Mouse (Mus musculus) embryonic facial prominence, embryonic 14.5 days (tissue): ENCODE data around the gene Cdkl4. TPM values are rescaled to one million over a fixed set of nuclear protein-coding genes. Genes with fewer than 3 reads are reported as not detected.

ENCODE experiments used
- ATAC-seq: fragments of 200-750 bp; cut with Nextera tagmentation; 2 replicates; pipeline ENCODE4 v1.8.0; 2017; ENCODE audit warnings: low read depth, moderate number of reproducible peaks, moderate TSS enrichment
- DNase-seq: peaks from one replicate; pipeline ENCODE4 v3.0.0-alpha.2; 2015; ENCODE audit warnings: low spot score
- H3K27ac ChIP-seq: fragments of 300-500 bp; sonication (generic); replicated peaks from 2 replicates; pipeline ENCODE4 v1.5.1; 2014; ENCODE audit warnings: low read depth, mild to moderate bottlenecking, low read length, moderate library complexity
- H3K27me3 ChIP-seq: fragments of 300-500 bp; sonication (generic); replicated peaks from 2 replicates; pipeline ENCODE4 v1.6.1; 2014; ENCODE audit warnings: low read length; ENCODE audit not compliant: control insufficient read depth, insufficient read depth
- H3K36me3 ChIP-seq: fragments of 300-500 bp; sonication (generic); 2 replicates; pipeline ENCODE4 v1.6.1; 2014; ENCODE audit warnings: low read length, mixed read lengths; ENCODE audit not compliant: control insufficient read depth, insufficient read depth
- H3K4me1 ChIP-seq: fragments of 300-500 bp; sonication (generic); 2 replicates; pipeline ENCODE4 v1.6.1; 2014; ENCODE audit warnings: antibody characterized with exemption, low read length; ENCODE audit not compliant: control insufficient read depth, insufficient read depth
- H3K4me2 ChIP-seq: fragments of 300-500 bp; sonication (generic); 2 replicates; pipeline ENCODE4 v1.6.1; 2014; ENCODE audit warnings: low read depth, mild to moderate bottlenecking, low read length, moderate library complexity, mixed read lengths
- H3K4me3 ChIP-seq: fragments of 300-500 bp; sonication (generic); 2 replicates; pipeline ENCODE4 v1.5.1; 2014; ENCODE audit warnings: low read depth, mild to moderate bottlenecking, low read length
- H3K9ac ChIP-seq: fragments of 300-500 bp; sonication (generic); 2 replicates; pipeline ENCODE4 v1.6.1; 2014; ENCODE audit warnings: low read depth, mild to moderate bottlenecking, low read length, moderate library complexity, mixed read lengths
- H3K9me3 ChIP-seq: fragments of 300-500 bp; sonication (generic); 2 replicates; pipeline ENCODE4 v1.6.1; 2016; ENCODE audit warnings: low read length; ENCODE audit not compliant: control insufficient read depth
- WGBS: fragments of 180-500 bp; shearing (Covaris S2); extraction: QIAGEN DNeasy Blood & Tissue Kit; methylation state at CpG from one replicate; pipeline ENCODE4 v1.1.7; 2014; 5-methylcytosine and 5-hydroxymethylcytosine counted together
- polyA plus RNA-seq: library from polyadenylated mRNA; unstranded; fragments of >200 nt; fragmentation: Nextera tagmentation; extraction: Ambion mirVana; gene quantifications from 2 replicates; pipeline ENCODE4 v1.2.1, GENCODE M21; 2014

Gene Cdkl4
- polyA plus RNA-seq: 1.7 and 2.2 TPM in 2 replicates

DNA sequence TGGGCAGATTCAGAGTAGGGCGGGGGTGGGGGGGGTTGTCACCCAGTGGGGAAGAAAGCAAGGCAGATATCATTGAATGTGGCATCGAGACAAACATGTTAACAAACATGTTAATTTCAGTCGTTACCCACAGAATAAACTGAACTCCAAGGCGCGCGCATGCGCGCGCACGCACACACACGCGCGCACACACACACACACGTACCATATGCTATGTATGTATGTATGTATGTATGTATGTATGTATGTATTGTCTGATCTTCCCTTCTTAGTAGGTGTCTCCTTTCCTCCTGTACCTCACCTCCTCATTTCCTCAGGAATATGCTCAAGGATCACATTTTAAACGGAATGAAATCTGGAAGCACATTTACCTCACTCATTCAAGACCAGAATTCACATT, at the start of gene Cdkl4:
TSS of gene Cdkl4 (minus strand) at position 175 of the 400 bp plus-strand sequence.
- H3K4me1 ChIP-seq: peaks cover 9% of the 10 kb centered on the region; the same call in 1 of the 2 replicates
- peak within 1 kb of the TSS; percentile 47 for H3K4me3 ChIP-seq
- ATAC-seq (no peak), DNase-seq (no peak)
- peak within 1 kb of the TSS; percentile 70 for H3K9ac ChIP-seq
- H3K4me2 ChIP-seq: peak within 1 kb of the TSS; percentile 92
- no peak within 1 kb of the TSS for H3K27ac ChIP-seq
- WGBS: 73% methylated on average over 15 of the region's 15 CpGs
- H3K27me3 ChIP-seq: no peaks in the 10 kb centered on the region
- no peaks in the 10 kb centered on the region for H3K9me3 ChIP-seq
- peaks cover 11% of the 10 kb centered on the region for H3K36me3 ChIP-seq

DNA sequence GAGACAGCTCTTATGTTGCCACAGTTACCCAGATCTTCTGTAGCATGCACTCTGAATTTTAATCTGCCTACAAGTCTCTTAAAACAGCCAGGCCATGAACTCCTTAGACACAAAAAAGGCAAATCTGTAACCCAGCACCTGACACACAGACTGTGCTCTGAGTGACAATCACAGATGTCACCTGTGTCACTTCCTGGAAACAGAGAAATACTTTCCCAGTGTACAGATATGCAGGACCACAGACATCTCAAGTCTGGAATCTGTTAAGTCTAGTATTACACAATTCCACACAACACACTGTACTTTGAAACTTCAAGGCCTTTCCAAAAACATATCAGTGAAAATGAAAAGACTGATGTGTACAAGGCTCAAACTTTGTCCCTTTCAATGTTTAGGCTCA, 47.4 kb upstream of the Cdkl4 start:
- H3K4me1 ChIP-seq: no peaks in the 10 kb centered on the region
- H3K27ac ChIP-seq: no peak overlapping the region
- H3K4me3 ChIP-seq: no peak overlapping the region
- ATAC-seq: 0 out of 2 replicates have a peak, but pooled peaks have one; percentile 53
- H3K9ac ChIP-seq: no peak overlapping the region
- H3K9me3 ChIP-seq: no peaks in the 10 kb centered on the region
- no peak overlapping the region for H3K4me2 ChIP-seq
- H3K36me3 ChIP-seq: peaks cover 18% of the 10 kb centered on the region; the same call in 1 of the 2 replicates
- H3K27me3 ChIP-seq: no peaks in the 10 kb centered on the region
- DNase-seq: no peak

DNA sequence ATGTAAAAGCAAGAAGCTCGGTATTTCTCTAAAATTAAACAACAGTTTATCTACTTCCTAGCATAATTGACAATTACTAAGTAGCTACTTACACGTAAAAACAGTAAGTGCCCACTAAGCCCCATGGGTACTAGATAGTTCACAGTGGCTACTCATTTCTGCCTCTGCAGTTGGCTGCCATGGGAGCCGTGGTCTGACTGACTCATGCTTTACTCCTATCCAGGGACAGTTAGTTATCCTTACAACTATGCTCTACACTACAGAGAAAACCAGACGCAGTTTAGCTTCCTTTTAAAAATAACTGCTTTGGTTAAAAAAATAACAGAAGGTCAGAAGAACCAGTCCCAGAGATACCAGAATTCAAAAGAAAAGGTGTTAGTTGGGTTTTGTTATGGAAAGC, 44.1 kb upstream of the Cdkl4 start:
- no peak for DNase-seq
- Histone ChIP-seq H3K4me3 (no peak overlapping the region), H3K4me1 (no peaks in the 10 kb centered on the region), H3K27ac (no peak overlapping the region), H3K9ac (no peak overlapping the region), H3K9me3 (no peaks in the 10 kb centered on the region), H3K4me2 (no peak overlapping the region), H3K27me3 (no peaks in the 10 kb centered on the region), H3K36me3 (peaks cover 28% of the 10 kb centered on the region)
- WGBS: 76% methylated on average over 4 of the region's 4 CpGs
- no peak for ATAC-seq

DNA sequence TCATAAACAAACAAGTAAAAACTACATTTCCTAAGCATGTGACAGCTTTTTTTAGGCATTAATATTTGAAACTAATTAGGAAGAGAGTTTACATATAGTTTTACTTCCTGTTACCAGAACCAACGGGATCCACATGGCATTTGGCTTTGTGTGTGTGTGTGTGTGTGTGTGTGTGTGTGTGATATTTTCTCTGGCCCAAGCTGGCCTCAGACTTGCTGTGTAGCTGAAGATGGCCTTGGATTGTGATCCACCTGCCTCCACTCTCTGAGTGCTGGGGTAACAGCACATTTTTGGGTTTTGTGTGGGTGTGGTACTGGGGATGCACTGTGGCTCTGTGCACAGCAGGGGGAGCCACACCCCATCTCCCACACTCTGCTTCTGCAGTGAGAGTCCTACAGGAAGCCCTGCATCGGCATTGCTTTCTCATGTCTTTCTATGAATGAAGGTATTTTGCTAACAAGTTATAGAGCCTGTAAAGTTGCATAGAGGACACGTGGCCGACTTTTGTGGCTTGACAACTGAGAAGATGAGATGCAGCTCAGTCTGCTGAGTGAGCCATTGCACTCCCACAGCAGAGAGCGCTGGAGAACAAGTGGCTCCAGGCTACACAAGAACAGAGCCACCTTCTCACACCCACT, 43.3 kb upstream of the Cdkl4 start:
- H3K27me3 ChIP-seq: no peaks in the 10 kb centered on the region
- no peaks in the 10 kb centered on the region for H3K9me3 ChIP-seq
- DNase-seq (peak; percentile 62), ATAC-seq (0 out of 2 replicates have a peak, but pooled peaks have one; percentile 60)
- H3K27ac ChIP-seq: no peak overlapping the region
- H3K36me3 ChIP-seq: peaks cover 25% of the 10 kb centered on the region
- 56% methylated on average over 5 of the region's 5 CpGs for WGBS
- H3K4me1 ChIP-seq: no peaks in the 10 kb centered on the region
- no peak overlapping the region for H3K9ac ChIP-seq
- no peak overlapping the region for H3K4me2 ChIP-seq
- H3K4me3 ChIP-seq: no peak overlapping the region

DNA sequence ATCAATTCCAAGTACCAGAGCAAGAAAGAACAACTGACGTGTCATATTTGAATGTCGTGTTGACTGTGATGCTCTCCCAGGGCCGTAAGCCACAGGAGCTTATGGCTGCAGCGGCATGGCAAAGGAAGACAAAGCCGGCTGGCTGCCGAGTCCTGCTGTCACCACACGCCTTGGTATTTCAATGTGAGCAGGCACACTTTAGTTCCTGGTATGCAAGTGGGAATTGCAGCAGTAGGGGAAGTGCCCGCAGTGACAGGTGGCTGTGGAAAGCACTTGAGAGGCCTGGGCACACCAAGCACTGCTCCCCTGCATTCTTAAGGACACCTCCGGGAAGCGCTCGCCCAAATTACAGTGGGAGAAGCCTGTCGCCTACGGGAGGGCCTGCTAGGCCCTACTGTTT, 41.9 kb upstream of the Cdkl4 start:
- no peak overlapping the region for H3K4me2 ChIP-seq
- H3K9me3 ChIP-seq: no peaks in the 10 kb centered on the region
- H3K4me1 ChIP-seq: no peaks in the 10 kb centered on the region
- H3K9ac ChIP-seq: no peak overlapping the region
- H3K27ac ChIP-seq: no peak overlapping the region
- H3K4me3 ChIP-seq: no peak overlapping the region
- DNase-seq (no peak), ATAC-seq (no peak)
- peaks cover 35% of the 10 kb centered on the region for H3K36me3 ChIP-seq
- 87% methylated on average over 13 of the region's 13 CpGs for WGBS
- no peaks in the 10 kb centered on the region for H3K27me3 ChIP-seq

DNA sequence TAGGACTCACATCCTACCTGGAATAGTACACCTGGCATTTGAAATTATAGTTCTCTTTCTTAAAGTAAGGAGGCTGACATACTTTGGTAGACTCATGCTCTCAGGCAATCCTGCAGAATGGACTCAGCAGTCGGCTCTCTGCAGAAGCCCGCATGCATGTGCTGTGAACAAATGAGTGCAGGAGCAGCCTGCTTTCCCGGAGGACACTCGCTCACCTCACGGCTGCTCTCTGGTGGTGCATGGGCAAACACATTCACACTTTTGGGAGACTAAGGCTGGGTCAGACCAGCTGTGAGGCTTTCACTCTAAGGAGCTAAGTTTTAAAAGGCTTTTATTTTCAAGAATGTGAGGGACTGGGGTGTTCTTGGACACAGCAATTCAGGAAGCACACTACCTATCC, 41.3 kb upstream of the Cdkl4 start:
- WGBS: 79% methylated on average over 5 of the region's 5 CpGs
- DNase-seq (no peak), ATAC-seq (no peak)

DNA sequence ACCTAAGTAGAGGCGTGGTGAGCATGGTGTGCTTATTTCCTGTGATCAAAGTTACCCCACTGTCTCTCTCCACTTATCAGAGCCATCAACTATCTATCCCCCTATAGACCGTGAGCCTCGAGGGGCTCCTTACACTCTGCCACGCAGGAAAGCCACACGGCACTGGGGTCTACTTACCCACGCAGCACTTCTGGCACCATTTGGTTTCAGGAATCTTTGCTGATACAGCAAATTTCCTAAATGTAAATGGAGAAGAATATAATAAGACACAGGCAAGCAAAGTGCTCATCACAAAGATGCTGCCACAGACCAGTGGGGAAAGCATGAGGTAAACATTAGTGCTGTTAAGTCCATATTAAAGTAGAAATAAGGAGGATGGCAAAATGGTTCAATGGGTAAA, 26.2 kb upstream of the Cdkl4 start:
- no peak overlapping the region for H3K4me2 ChIP-seq
- H3K36me3 ChIP-seq: peaks cover 89% of the 10 kb centered on the region
- no peaks in the 10 kb centered on the region for H3K4me1 ChIP-seq
- ATAC-seq: no peak
- H3K4me3 ChIP-seq: no peak overlapping the region
- WGBS: 85% methylated on average over 6 of the region's 6 CpGs
- H3K27me3 ChIP-seq: no peaks in the 10 kb centered on the region
- H3K9me3 ChIP-seq: peaks cover 10% of the 10 kb centered on the region; the same call in 1 of the 2 replicates
- no peak overlapping the region for H3K27ac ChIP-seq
- H3K9ac ChIP-seq: no peak overlapping the region
- no peak for DNase-seq

More for the DNA sequence above, 41.3 kb upstream of the Cdkl4 start:
- Histone ChIP-seq H3K27me3 (no peaks in the 10 kb centered on the region), H3K4me1 (no peaks in the 10 kb centered on the region), H3K4me2 (no peak overlapping the region), H3K27ac (no peak overlapping the region), H3K4me3 (no peak overlapping the region), H3K9ac (no peak overlapping the region), H3K36me3 (peaks cover 38% of the 10 kb centered on the region), H3K9me3 (no peaks in the 10 kb centered on the region)

DNA sequence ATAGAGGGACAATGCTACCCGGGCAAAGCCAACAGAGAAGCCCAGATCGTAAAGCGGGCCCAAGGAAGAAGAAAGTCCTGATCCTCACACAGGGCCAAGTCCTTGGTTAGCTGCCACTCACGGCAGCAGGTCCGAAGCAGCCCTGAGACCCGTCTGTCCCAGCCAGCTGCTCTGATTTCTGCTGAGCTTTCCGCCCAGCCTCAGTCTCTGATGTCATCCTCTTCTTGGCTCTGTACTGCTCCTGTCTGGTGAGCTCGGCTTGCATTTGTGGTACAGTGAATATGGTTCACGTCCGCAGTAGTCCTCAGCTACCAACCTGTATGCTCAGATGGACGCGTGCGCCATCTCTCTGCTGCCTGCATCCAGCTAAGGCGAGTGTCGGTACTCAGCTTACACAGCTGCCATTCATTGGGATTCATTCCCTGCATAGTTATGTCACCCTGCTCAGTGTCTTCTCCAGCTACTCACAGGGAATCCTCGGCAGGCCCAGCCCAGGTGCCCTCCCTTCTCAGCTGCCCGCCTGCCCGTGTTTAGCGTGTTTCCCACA, 25.5 kb upstream of the Cdkl4 start:
- H3K27me3 ChIP-seq: no peaks in the 10 kb centered on the region
- peaks cover 83% of the 10 kb centered on the region for H3K36me3 ChIP-seq
- no peak overlapping the region for H3K4me2 ChIP-seq
- H3K9me3 ChIP-seq: 0 out of 2 replicates have a peak, but pooled peaks cover 5% of the 10 kb centered on the region
- H3K4me1 ChIP-seq: no peaks in the 10 kb centered on the region
- 93% methylated on average over 18 of the region's 19 CpGs for WGBS
- ATAC-seq: no peak
- H3K4me3 ChIP-seq: no peak overlapping the region
- no peak for DNase-seq
- no peak overlapping the region for H3K9ac ChIP-seq
- H3K27ac ChIP-seq: no peak overlapping the region

DNA sequence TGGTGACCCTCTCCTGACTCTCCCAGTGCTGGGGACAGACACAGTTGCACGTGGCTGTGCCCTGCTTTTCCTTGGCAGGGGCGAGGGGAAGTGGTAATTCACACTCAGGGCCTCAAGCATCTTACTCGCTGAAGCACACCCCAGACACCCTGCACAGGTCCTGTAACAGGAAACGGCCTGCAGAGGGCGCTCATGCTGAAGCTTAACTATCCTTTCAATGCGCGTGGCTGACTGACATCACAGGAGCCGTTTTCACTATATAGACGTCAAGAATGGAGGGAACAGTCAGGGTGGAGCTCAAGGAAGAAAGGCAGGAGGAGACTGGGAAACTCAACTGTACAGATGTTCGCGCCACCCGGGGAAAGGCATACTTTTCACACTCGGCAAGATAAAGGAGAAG, 23.8 kb upstream of the Cdkl4 start:
- H3K9me3 ChIP-seq: 0 out of 2 replicates have a peak, but pooled peaks cover 5% of the 10 kb centered on the region
- no peaks in the 10 kb centered on the region for H3K4me1 ChIP-seq
- H3K4me2 ChIP-seq: no peak overlapping the region
- H3K27ac ChIP-seq: no peak overlapping the region
- H3K27me3 ChIP-seq: no peaks in the 10 kb centered on the region
- peak; percentile 45 for DNase-seq
- H3K9ac ChIP-seq: no peak overlapping the region
- WGBS: 57% methylated on average over 13 of the region's 13 CpGs
- H3K4me3 ChIP-seq: no peak overlapping the region
- peaks cover 82% of the 10 kb centered on the region for H3K36me3 ChIP-seq
- ATAC-seq: no peak
